Mouse (Mus musculus) ES-E14 (cell line): Measurements from ENCODE around the gene Nlk.
"Not testable (repeated sequence)": the region's sequence is repeated elsewhere in the genome, so short reads cannot be mapped to it uniquely, and the experiment has no call there.

Experiments
- CHD2 ChIP-seq: IDR thresholded peaks from 2 replicates; pipeline ENCODE4 v1.6.1; 2014; ENCODE audit warnings: mild to moderate bottlenecking, low read depth, low read length, inconsistent platforms
- HCFC1 ChIP-seq: IDR thresholded peaks from 2 replicates; pipeline ENCODE4 v1.6.1; 2012; ENCODE audit warnings: low read length, inconsistent platforms, borderline replicate concordance; ENCODE audit not compliant: insufficient read depth
- MAFK ChIP-seq: IDR thresholded peaks from 2 replicates; pipeline ENCODE4 v1.6.1; 2014; ENCODE audit warnings: mild to moderate bottlenecking, low read depth, low read length, inconsistent platforms; ENCODE audit not compliant: insufficient read depth
- ZC3H11A ChIP-seq: IDR thresholded peaks from 2 replicates; pipeline ENCODE4 v1.6.1; 2012; ENCODE audit warnings: low read depth, mild to moderate bottlenecking, inconsistent platforms, low read length, borderline replicate concordance
- ZNF384 ChIP-seq: IDR thresholded peaks from 2 replicates; pipeline ENCODE4 v1.6.1; 2012; ENCODE audit warnings: low read depth, low read length, inconsistent platforms

- not testable (repeated sequence) for TF ChIP-seq HCFC1, ZNF384, ZC3H11A, CHD2, MAFK
These were observed 48.8 kb downstream of the Nlk start for GRCm38 (mm10) chr11:78648405-78648804.
